Mouse (Mus musculus) C2C12 (cell line): Measurements from ENCODE around the gene Prtn3. TPM values are rescaled to one million over a fixed set of nuclear protein-coding genes. Genes with fewer than 3 reads are reported as not detected.
A peak's percentile ranks its signal among the peaks of the same experiment; 100 is the strongest.

Experiments used
- H3K27me3 ChIP-seq: one replicate; pipeline ENCODE4 v1.6.1; 2011; ENCODE audit not compliant: control insufficient read depth, insufficient read depth, insufficient read length
- H3K36me3 ChIP-seq: one replicate; pipeline ENCODE4 v1.6.1; 2011; ENCODE audit not compliant: control insufficient read depth, insufficient read depth
- H3K4me3 ChIP-seq: one replicate; pipeline ENCODE4 v1.5.1; 2011; ENCODE audit warnings: mild to moderate bottlenecking, control low read depth; ENCODE audit not compliant: poor library complexity, insufficient read depth, severe bottlenecking
- H3K79me2 ChIP-seq: one replicate; pipeline ENCODE4 v1.6.1; 2011; ENCODE audit not compliant: control insufficient read depth, insufficient read depth
- H3K79me3 ChIP-seq: one replicate; pipeline ENCODE4 v1.6.1; 2011; ENCODE audit warnings: low read depth, control low read depth
- H3ac ChIP-seq: one replicate; pipeline ENCODE3; 2011; ENCODE audit warnings: low read depth; ENCODE audit not compliant: control insufficient read depth, insufficient read length
- CEBPB ChIP-seq: IDR thresholded peaks from one replicate; pipeline ENCODE4 v1.6.1; 2011; ENCODE audit warnings: low read depth, mild to moderate bottlenecking, control low read depth, moderate library complexity
- CTCF ChIP-seq: IDR thresholded peaks from one replicate; pipeline ENCODE4 v1.5.1; 2011; ENCODE audit not compliant: control insufficient read depth, insufficient read depth, insufficient read length
- FOSL1 ChIP-seq: IDR thresholded peaks from one replicate; pipeline ENCODE4 v1.8.0; 2011; ENCODE audit warnings: mild to moderate bottlenecking, low read length; ENCODE audit not compliant: poor library complexity, insufficient read depth, severe bottlenecking
- MAX ChIP-seq: IDR thresholded peaks from one replicate; pipeline ENCODE4 v1.6.1; 2011; ENCODE audit warnings: mild to moderate bottlenecking, control low read depth
- MYOD1 ChIP-seq: IDR thresholded peaks from one replicate; pipeline ENCODE4 v1.6.1; 2011; ENCODE audit warnings: low read depth; ENCODE audit not compliant: control insufficient read depth, insufficient read length
- MYOG ChIP-seq: IDR thresholded peaks from one replicate; pipeline ENCODE4 v1.6.1; 2011; ENCODE audit not compliant: control insufficient read depth, insufficient read length; ENCODE audit errors: extremely low read depth
- USF1 ChIP-seq: IDR thresholded peaks from one replicate; pipeline ENCODE4 v1.6.1; 2011; ENCODE audit warnings: low read depth, mild to moderate bottlenecking, control low read depth, moderate library complexity
- polyA plus RNA-seq: library from polyadenylated mRNA; unstranded; fragments of >200 nt; fragmentation: generic; extraction: Trizol; gene quantifications from one replicate; pipeline ENCODE4 v1.2.1, GENCODE M21; 2012; ENCODE audit warnings: missing spikeins

Prtn3 gene
- polyA plus RNA-seq, 1 experiment, result not detected

DNA sequence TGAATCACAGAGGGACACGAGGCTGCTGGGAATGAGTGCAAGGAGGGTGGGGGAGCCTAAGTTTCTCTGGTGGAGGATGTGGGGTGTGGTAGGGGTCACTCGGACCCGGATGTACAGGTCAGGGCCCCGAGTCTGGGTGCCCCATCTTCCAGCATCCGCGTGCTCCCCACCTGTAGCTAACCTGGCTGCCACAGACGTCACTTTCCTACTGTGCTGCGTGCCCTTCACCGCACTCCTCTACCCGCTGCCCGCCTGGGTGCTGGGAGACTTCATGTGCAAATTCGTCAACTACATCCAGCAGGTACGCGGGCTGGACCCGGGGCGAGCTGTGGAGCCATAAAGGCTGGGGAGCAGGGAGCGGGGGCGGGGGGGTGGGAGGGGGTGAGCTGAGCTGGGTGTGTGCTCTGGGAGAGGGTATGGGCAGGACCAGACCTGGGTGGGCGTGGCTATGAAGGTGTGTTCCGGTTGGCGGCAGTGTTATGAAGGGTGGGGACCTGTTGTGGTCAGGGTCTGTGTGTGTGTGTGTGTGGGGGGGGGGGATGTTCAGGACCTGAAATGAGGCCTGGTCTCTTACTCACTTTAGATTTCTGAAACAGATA is 45.1 kb downstream of the Prtn3 start:
- TF ChIP-seq MYOD1 (no peak), FOSL1 (no peak), MAX (no peak), MYOG (no peak), CEBPB (no peak), CTCF (no peak), USF1 (no peak)
- peaks cover 24% of the 10 kb centered on the region for H3K79me2 ChIP-seq
- peaks cover 2% of the 10 kb centered on the region for H3K79me3 ChIP-seq
- no peak overlapping the region for H3K4me3 ChIP-seq
- H3K27me3 ChIP-seq, result peaks cover 34% of the 10 kb centered on the region
- peak overlapping the region; percentile 7 for H3ac ChIP-seq
- no peaks in the 10 kb centered on the region for H3K36me3 ChIP-seq

DNA sequence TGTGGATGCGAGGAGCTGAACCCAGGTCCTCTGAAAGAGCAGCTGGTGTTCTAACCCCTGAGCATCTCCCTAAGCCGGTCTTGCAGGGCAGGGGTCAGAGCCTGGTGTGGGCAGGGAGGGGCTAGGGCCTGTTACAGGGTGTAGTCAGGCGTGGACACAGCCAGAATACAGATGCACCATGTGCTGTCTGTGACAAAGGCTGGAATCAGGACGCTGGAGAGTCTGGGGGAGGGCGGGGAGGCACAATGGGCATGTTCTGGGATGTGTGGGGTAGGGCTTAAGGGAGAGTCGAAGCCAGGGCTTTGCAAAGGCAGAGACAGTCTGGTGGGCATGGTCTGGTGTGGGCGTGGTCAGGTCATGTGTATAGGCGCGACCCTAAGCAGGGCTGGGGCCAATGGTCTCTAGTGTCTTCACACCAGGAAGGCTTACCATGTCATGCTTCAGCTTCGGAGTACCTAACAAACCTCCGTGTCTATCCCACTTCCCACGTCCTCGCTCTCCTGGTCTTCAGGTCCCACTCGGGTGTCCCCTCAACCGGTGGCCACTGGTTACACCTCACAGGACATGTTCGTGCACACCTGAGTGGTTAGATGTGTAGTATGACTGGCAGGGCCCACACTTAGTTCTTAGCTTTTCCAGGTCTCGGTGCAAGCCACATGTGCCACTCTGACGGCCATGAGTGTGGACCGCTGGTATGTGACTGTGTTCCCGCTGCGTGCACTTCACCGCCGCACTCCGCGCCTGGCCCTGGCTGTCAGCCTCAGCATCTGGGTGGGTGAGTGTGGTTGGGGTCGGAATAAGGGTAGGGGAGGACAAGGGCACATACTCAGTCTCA is 46.0 kb downstream of the Prtn3 start:
- peaks cover 34% of the 10 kb centered on the region for H3K27me3 ChIP-seq
- TF ChIP-seq MYOD1 (no peak), CEBPB (no peak), FOSL1 (no peak), USF1 (no peak)
- H3K36me3 ChIP-seq, result no peaks in the 10 kb centered on the region
- no peak overlapping the region for H3K4me3 ChIP-seq
- peaks cover 14% of the 10 kb centered on the region for H3K79me2 ChIP-seq
- H3ac ChIP-seq, result no peak overlapping the region
- peaks cover 2% of the 10 kb centered on the region for H3K79me3 ChIP-seq

DNA sequence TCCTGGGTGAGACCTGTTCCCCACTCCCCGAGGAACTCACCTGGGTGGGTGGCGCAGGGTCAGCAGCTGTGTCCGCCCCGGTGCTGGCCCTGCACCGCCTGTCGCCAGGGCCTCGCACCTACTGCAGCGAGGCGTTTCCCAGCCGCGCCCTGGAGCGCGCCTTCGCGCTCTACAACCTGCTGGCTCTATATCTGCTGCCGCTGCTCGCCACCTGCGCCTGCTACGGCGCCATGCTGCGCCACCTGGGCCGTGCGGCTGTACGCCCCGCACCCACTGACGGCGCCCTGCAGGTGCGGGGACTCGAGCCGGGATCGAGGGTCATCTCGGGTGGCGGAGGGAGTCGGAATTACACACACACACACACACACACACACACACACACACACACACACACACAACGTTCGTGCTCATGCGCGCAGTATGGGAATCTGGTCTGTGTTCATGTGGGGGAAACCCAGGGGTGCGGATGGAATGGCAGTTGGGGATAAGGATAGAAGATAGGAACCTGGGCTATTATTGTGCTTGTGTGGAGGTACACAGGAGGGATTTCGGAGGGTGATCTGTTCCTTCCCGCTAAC is 46.8 kb downstream of the Prtn3 start, which contains the start of gene R3hdm4:
TSS of gene R3hdm4 (minus strand) at position 251 of the 578 bp plus-strand sequence.
- peaks cover 34% of the 10 kb centered on the region for H3K27me3 ChIP-seq
- no peaks in the 10 kb centered on the region for H3K36me3 ChIP-seq
- H3K4me3 ChIP-seq, result no peak within 1 kb of the TSS
- H3ac ChIP-seq, result no peak within 1 kb of the TSS
- H3K79me3 ChIP-seq, result no peaks in the 10 kb centered on the region
- peaks cover 7% of the 10 kb centered on the region for H3K79me2 ChIP-seq
- TF ChIP-seq MYOD1 (no peak), FOSL1 (no peak), MYOG (no peak), MAX (no peak)

DNA sequence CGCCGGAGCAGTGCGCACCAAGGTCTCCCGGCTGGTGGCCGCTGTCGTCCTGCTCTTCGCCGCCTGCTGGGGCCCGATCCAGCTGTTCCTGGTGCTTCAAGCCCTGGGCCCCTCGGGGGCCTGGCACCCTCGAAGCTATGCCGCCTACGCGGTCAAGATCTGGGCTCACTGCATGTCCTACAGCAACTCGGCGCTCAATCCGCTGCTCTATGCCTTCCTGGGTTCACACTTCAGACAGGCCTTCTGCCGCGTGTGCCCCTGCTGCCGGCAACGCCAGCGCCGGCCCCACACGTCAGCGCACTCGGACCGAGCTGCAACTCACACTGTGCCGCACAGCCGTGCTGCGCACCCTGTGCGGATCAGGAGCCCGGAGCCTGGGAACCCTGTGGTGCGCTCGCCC is 47.3 kb downstream of the Prtn3 start:
- TF ChIP-seq CEBPB (no peak), USF1 (no peak), CTCF (no peak), FOSL1 (no peak), MAX (no peak), MYOG (no peak), MYOD1 (no peak)
- H3K79me3 ChIP-seq, result no peaks in the 10 kb centered on the region
- no peak overlapping the region for H3K4me3 ChIP-seq
- H3K36me3 ChIP-seq, result no peaks in the 10 kb centered on the region
- H3K79me2 ChIP-seq, result peaks cover 1% of the 10 kb centered on the region
- H3K27me3 ChIP-seq, result peaks cover 34% of the 10 kb centered on the region
- H3ac ChIP-seq, result no peak overlapping the region

DNA sequence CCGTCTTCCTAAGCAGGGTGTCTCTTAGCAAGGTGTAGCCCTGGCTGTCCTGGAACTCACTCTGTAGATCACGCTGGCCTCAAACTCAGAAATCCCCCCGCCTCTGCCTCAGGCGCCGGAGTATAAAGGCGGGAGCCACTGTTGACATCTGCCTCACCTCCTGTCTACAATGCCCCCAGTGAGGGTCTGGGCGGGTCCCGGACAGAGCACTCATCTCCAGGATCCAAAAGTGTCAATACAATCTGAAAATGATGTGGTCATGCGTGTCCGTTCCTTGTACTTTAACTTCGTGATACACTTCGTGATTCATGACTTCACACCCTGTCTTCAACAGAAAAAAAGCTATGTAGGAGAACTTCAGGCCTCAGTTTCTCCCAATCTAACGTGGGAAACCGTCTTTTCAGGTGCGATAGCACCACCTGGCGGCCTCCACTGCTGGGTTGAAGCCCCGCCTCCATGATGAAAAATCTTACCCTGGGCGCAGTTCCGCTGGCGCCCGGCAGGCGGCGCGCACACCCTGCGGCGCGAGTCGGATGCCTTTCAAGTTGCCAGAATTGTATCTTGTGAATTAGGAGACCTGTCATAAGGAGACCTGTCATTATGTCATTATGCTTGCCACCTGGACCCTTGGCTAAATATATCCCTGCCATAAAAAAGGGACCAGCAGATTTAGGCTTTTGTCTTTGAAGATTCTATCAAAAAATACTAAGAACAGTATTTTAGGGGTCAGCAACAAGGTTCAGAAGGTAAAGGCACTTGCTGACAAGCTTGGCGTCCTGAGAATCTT is 50.9 kb downstream of the Prtn3 start:
- Histone ChIP-seq H3K4me3 (no peak overlapping the region), H3K79me3 (no peaks in the 10 kb centered on the region), H3ac (no peak overlapping the region), H3K79me2 (no peaks in the 10 kb centered on the region), H3K36me3 (no peaks in the 10 kb centered on the region), H3K27me3 (peaks cover 17% of the 10 kb centered on the region)
- TF ChIP-seq FOSL1 (no peak), USF1 (no peak), CEBPB (no peak), MYOD1 (no peak), CTCF (peak; percentile 98), MYOG (no peak), MAX (peak; percentile 22)
